ENCODE assay signal across 25 mouse cellular contexts in genomic region chr7:99633966-99634665, GRCm38 (mm10). TPM values are rescaled to one million over a fixed set of nuclear protein-coding genes. Genes with fewer than 3 reads are reported as not detected.
DNase-seq lines count a peak whose midpoint lies in the region; ATAC-seq and TF ChIP-seq lines count a peak whose summit lies in the region.
"Had no signal": no experiment of that assay in that cellular context is flagged by ENCODE, and none has a peak within 500 bp of the region (broad histone marks: within the 10 kb centered on the region; RNA-seq: fewer than 3 reads in every experiment).

No protein-coding gene starts in this region.

- H3K4me2 ChIP-seq in intestine, postnatal 0 days (replicated peaks; ENCODE audit: low read depth): no peak overlapping the region
- H3K4me2 ChIP-seq in intestine, embryonic 16.5 days (ENCODE audit: low read depth, low read length): no peak overlapping the region
- H3K4me2 ChIP-seq in forebrain, postnatal 0 days (ENCODE audit: low read depth): no peak overlapping the region
- H3K4me2 ChIP-seq: embryonic facial prominence, embryonic 15.5 days; heart, embryonic 15.5 days; limb, embryonic 13.5 days; lung, embryonic 14.5 days; midbrain, embryonic 12.5 days; neural tube, embryonic 15.5 days had no signal

- no peaks in the 10 kb centered on the region for H3K36me3 ChIP-seq in intestine, postnatal 0 days (ENCODE audit: control insufficient read depth, insufficient read depth)
- no peaks in the 10 kb centered on the region for H3K36me3 ChIP-seq in intestine, embryonic 16.5 days (ENCODE audit: control insufficient read depth, insufficient read depth, low read length)
- H3K36me3 ChIP-seq in forebrain, postnatal 0 days (ENCODE audit: insufficient read depth): no peaks in the 10 kb centered on the region
- H3K36me3 ChIP-seq: embryonic facial prominence, embryonic 15.5 days; heart, embryonic 15.5 days; hindbrain, embryonic 10.5 days; limb, embryonic 13.5 days; midbrain, embryonic 12.5 days; neural tube, embryonic 15.5 days had no signal

- no peak for TF ChIP-seq CTCF in intestine, postnatal 0 days (IDR thresholded peaks at IDR 0.05; ENCODE audit: low read depth)
- no peak for TF ChIP-seq CTCF in forebrain, postnatal 0 days (IDR thresholded peaks at IDR 0.05; ENCODE audit: low read depth)

- H3K9ac ChIP-seq in intestine, postnatal 0 days (ENCODE audit: low read depth, low read length): no peak overlapping the region
- H3K9ac ChIP-seq in intestine, embryonic 16.5 days (ENCODE audit: low read depth, low read length): no peak overlapping the region
- no peak overlapping the region for H3K9ac ChIP-seq in forebrain, postnatal 0 days
- H3K9ac ChIP-seq: embryonic facial prominence, embryonic 15.5 days; heart, embryonic 15.5 days; limb, embryonic 13.5 days; liver, embryonic 14.5 days; lung, embryonic 14.5 days; midbrain, embryonic 12.5 days; neural tube, embryonic 15.5 days had no signal

- no peak overlapping the region for H3K27ac ChIP-seq in intestine, postnatal 0 days (ENCODE audit: low read depth, low read length)
- H3K27ac ChIP-seq in intestine, embryonic 16.5 days (ENCODE audit: low read length): no peak overlapping the region
- no peak overlapping the region for H3K27ac ChIP-seq in forebrain, postnatal 0 days (ENCODE audit: low read depth, low read length)
- H3K27ac ChIP-seq: embryonic facial prominence, embryonic 15.5 days; heart, embryonic 15.5 days; hindbrain, embryonic 10.5 days; limb, embryonic 13.5 days; liver, embryonic 14.5 days; midbrain, embryonic 12.5 days; neural tube, embryonic 15.5 days had no signal

- H3K4me3 ChIP-seq in intestine, postnatal 0 days (ENCODE audit: low read depth, low read length): no peak overlapping the region
- H3K4me3 ChIP-seq in intestine, embryonic 16.5 days (ENCODE audit: low read length): no peak overlapping the region
- H3K4me3 ChIP-seq in forebrain, postnatal 0 days (ENCODE audit: low read depth, low read length): no peak overlapping the region
- H3K4me3 ChIP-seq: embryonic facial prominence, embryonic 15.5 days; heart, embryonic 15.5 days; hindbrain, embryonic 10.5 days; limb, embryonic 13.5 days; midbrain, embryonic 12.5 days; neural tube, embryonic 15.5 days had no signal

- DNase-seq in adrenal gland, adult 8-10 months: peak; percentile 62
- peak; percentile 44 for DNase-seq in adrenal gland, postnatal 25 days
- peak; percentile 69 for DNase-seq in gastrocnemius, postnatal 14 days
- no peak for DNase-seq in forebrain, postnatal 0 days
- no peak for DNase-seq in embryo, embryonic 11 days
- DNase-seq in layer of hippocampus, adult 11-12 months (ENCODE audit: low spot score): no peak
- DNase-seq: cerebellum, adult 9-10 months; kidney, adult 8-10 months; kidney, postnatal 25 days; lung, embryonic 14.5 days; right cerebral cortex, adult 18-20 months; right cerebral cortex, postnatal 4 days had no signal

- ATAC-seq in intestine, postnatal 0 days: peak; percentile 25; the same call in 1 of the 2 replicates
- ATAC-seq in intestine, embryonic 16.5 days: no peak
- ATAC-seq in forebrain, postnatal 0 days: no peak
- ATAC-seq: forebrain, embryonic 14.5 days had no signal

- WGBS in intestine, postnatal 0 days: 67% methylated on average over 8 of the region's 8 CpGs
- 73% methylated on average over 8 of the region's 8 CpGs for WGBS in intestine, embryonic 16.5 days
- WGBS in forebrain, postnatal 0 days: 82% methylated on average over 8 of the region's 8 CpGs

- intact Hi-C loops in gastrocnemius, postnatal 14 days (cut with DNase I; ENCODE audit: low total_unique reads): no loop called here

- no peaks in the 10 kb centered on the region for H3K9me3 ChIP-seq in intestine, postnatal 0 days (ENCODE audit: control insufficient read depth)
- H3K9me3 ChIP-seq in intestine, embryonic 16.5 days (ENCODE audit: control insufficient read depth, low read length): no peaks in the 10 kb centered on the region
- H3K9me3 ChIP-seq in forebrain, postnatal 0 days (ENCODE audit: low read length): no peaks in the 10 kb centered on the region
- H3K9me3 ChIP-seq: embryonic facial prominence, embryonic 15.5 days; heart, embryonic 15.5 days; hindbrain, embryonic 10.5 days; limb, embryonic 13.5 days; midbrain, embryonic 12.5 days; neural tube, embryonic 15.5 days had no signal

- peaks cover 23% of the 10 kb centered on the region for H3K27me3 ChIP-seq in intestine, postnatal 0 days (replicated peaks; ENCODE audit: control insufficient read depth, insufficient read depth, low read length)
- H3K27me3 ChIP-seq in intestine, embryonic 16.5 days (replicated peaks; ENCODE audit: control insufficient read depth, insufficient read depth, low read length): no peaks in the 10 kb centered on the region; the same call in none of the 2 replicates
- H3K27me3 ChIP-seq in forebrain, postnatal 0 days (ENCODE audit: insufficient read depth, low read length): 0 out of 2 replicates have a peak, but pooled peaks cover 4% of the 10 kb centered on the region

- no peaks in the 10 kb centered on the region for H3K4me1 ChIP-seq in intestine, postnatal 0 days (replicated peaks; ENCODE audit: control insufficient read depth, insufficient read depth, low read length)
- no peaks in the 10 kb centered on the region for H3K4me1 ChIP-seq in intestine, embryonic 16.5 days (ENCODE audit: control insufficient read depth, insufficient read depth, low read length)
- H3K4me1 ChIP-seq in forebrain, postnatal 0 days (ENCODE audit: insufficient read depth): no peaks in the 10 kb centered on the region
- H3K4me1 ChIP-seq: embryonic facial prominence, embryonic 15.5 days; heart, embryonic 15.5 days; limb, embryonic 13.5 days; neural tube, embryonic 15.5 days had no signal

RNA-seq across cellular contexts. Expression of gene Tpbgl, which starts 7.2 kb away (rescaled TPM):
- 1.4 and 1.9 TPM in 2 replicates for polyA plus RNA-seq in intestine, postnatal 0 days (2015; fragmentation: Nextera tagmentation; extraction: Ambion mirVana)
- 1.0 and 1.1 TPM in 2 replicates for polyA plus RNA-seq in intestine, embryonic 16.5 days (2015; fragmentation: Nextera tagmentation; extraction: Ambion mirVana)
- 10 to 100 TPM; 29.8 to 42.0 (median 36.0) TPM for total RNA-seq in adrenal gland, adult 8-10 months (2022)
- total RNA-seq in adrenal gland, postnatal 25 days (2021): 16.6 and 23.2 TPM in 2 replicates
- total RNA-seq in gastrocnemius, postnatal 14 days (2021): 10 to 100 TPM; 38.7 to 43.2 TPM
- 0.86 and 1.5 TPM in 2 replicates for total RNA-seq in forebrain, postnatal 0 days (2014; rRNA removed)
- polyA plus RNA-seq in forebrain, postnatal 0 days (2015; fragmentation: Nextera tagmentation; extraction: Ambion mirVana): 1.8 and 2.1 TPM in 2 replicates
- total RNA-seq: granulocyte monocyte progenitor cell, adult 5-6 weeks; MEL had no signal
- polyA plus RNA-seq: C2C12 had no signal

Comparison
In these comparisons a context has a peak if more than half of its experiments do, and no peak if none do; other contexts are left out.
1. DNase-seq: peak in adrenal gland, adult 8-10 months (single experiment), adrenal gland, postnatal 25 days (single experiment) and gastrocnemius, postnatal 14 days (single experiment); none in forebrain, postnatal 0 days (single experiment), embryo, embryonic 11 days (single experiment) and layer of hippocampus, adult 11-12 months (single experiment).